In the genomic region with DNA sequence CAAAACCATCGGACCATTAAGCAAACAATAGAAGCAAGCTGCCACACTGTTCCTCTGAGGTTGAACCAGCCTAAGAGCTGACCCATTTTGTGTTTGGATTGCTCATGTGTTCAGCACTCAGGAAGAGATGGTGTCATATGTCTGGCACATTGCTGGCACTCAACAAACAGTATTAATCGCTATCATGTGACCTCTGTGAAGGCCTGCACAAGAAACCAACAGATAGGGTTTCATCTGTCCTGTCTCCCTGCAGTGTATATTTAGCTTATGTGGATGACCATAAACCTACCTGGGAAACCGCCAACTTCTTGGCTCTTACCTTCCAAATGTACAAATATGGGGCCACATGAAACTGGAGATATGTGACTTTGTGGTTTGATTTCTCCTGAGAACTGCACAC, we compare ENCODE assay signal across 25 mouse cellular contexts.
A peak's percentile ranks its signal among the peaks of the same experiment; 100 is the strongest.
DNase-seq lines count a peak whose midpoint lies in the region; ATAC-seq lines count a peak whose summit lies in the region.
"Had no signal": no experiment of that assay in that cellular context is flagged by ENCODE, and none has a peak within 500 bp of the region (broad histone marks: within the 10 kb centered on the region; RNA-seq: fewer than 3 reads in every experiment).

No protein-coding gene starts in this region.

- H3K4me3 ChIP-seq in embryonic facial prominence, embryonic 11.5 days (ENCODE audit: low read depth, low read length) = no peak overlapping the region
- H3K4me3 ChIP-seq in embryonic facial prominence, embryonic 10.5 days = no peak overlapping the region
- H3K4me3 ChIP-seq in limb, embryonic 15.5 days = no peak overlapping the region
- H3K4me3 ChIP-seq in limb, embryonic 10.5 days = no peak overlapping the region
- no peak overlapping the region for H3K4me3 ChIP-seq in midbrain, embryonic 11.5 days (ENCODE audit: low read depth, low read length)
- H3K4me3 ChIP-seq: embryonic facial prominence, embryonic 15.5 days; heart, embryonic 13.5 days; hindbrain, embryonic 10.5 days; intestine, embryonic 15.5 days; midbrain, embryonic 10.5 days had no signal

- H3K4me1 ChIP-seq in embryonic facial prominence, embryonic 11.5 days (ENCODE audit: control insufficient read depth, insufficient read depth, low read length) = no peaks in the 10 kb centered on the region
- no peaks in the 10 kb centered on the region for H3K4me1 ChIP-seq in embryonic facial prominence, embryonic 10.5 days
- H3K4me1 ChIP-seq in limb, embryonic 15.5 days = no peaks in the 10 kb centered on the region
- H3K4me1 ChIP-seq in limb, embryonic 10.5 days = no peaks in the 10 kb centered on the region
- H3K4me1 ChIP-seq in midbrain, embryonic 11.5 days (ENCODE audit: control insufficient read depth, insufficient read depth, low read length) = no peaks in the 10 kb centered on the region
- H3K4me1 ChIP-seq: embryonic facial prominence, embryonic 15.5 days; heart, embryonic 13.5 days; hindbrain, embryonic 10.5 days; intestine, embryonic 15.5 days; midbrain, embryonic 10.5 days had no signal

- DNase-seq in embryonic facial prominence, embryonic 11.5 days (ENCODE audit: low spot score) = no peak
- DNase-seq in embryonic facial prominence, embryonic 10.5 days (ENCODE audit: low spot score) = no peak
- DNase-seq in limb, embryonic 10.5 days (ENCODE audit: low spot score) = no peak
- DNase-seq in gastrocnemius, adult 8-10 months (ENCODE audit: low spot score in 2 of 2) = peak; percentile 49 to 64
- DNase-seq in skeletal muscle tissue, adult 2 months (ENCODE audit: low read depth, low spot score) = peak; percentile 90
- DNase-seq in midbrain, embryonic 11.5 days (ENCODE audit: low spot score, missing footprints) = no peak
- no peak for DNase-seq in layer of hippocampus, postnatal 14 days (ENCODE audit: low spot score in 2 of 2)
- DNase-seq: adrenal gland, adult 8-10 months; cerebellum, adult 18-20 months; cerebellum, postnatal 14 days; kidney, adult 9 months; kidney, postnatal 14 days; spleen, adult 18-20 months had no signal

- 0 out of 2 replicates have a peak, but pooled peaks have one; percentile 56 for ATAC-seq in embryonic facial prominence, embryonic 11.5 days (replicated peaks; ENCODE audit: insufficient number of reproducible peaks, low FRiP score, low TSS enrichment, low read depth)
- 0 out of 2 replicates have a peak, but pooled peaks have one; percentile 55 for ATAC-seq in limb, embryonic 15.5 days (ENCODE audit: insufficient number of reproducible peaks, low FRiP score, low TSS enrichment, low read depth)
- ATAC-seq in midbrain, embryonic 11.5 days (ENCODE audit: low FRiP score) = no peak
- ATAC-seq: activated CD4-positive, CD25-positive, alpha-beta regulatory T cell, adult 4 months; CD4-positive, CD25-positive, alpha-beta regulatory T cell, adult 4 months; forebrain, embryonic 14.5 days; hindbrain, embryonic 16.5 days; intestine, embryonic 15.5 days had no signal

- H3K27ac ChIP-seq in embryonic facial prominence, embryonic 11.5 days (replicated peaks; ENCODE audit: low read depth, low read length) = no peak overlapping the region
- H3K27ac ChIP-seq in embryonic facial prominence, embryonic 10.5 days (replicated peaks) = no peak overlapping the region
- H3K27ac ChIP-seq in limb, embryonic 15.5 days = no peak overlapping the region
- no peak overlapping the region for H3K27ac ChIP-seq in limb, embryonic 10.5 days
- no peak overlapping the region for H3K27ac ChIP-seq in midbrain, embryonic 11.5 days (ENCODE audit: low read depth, low read length)
- H3K27ac ChIP-seq: embryonic facial prominence, embryonic 15.5 days; heart, embryonic 13.5 days; hindbrain, embryonic 10.5 days; intestine, embryonic 15.5 days; liver, embryonic 14.5 days; macrophage; midbrain, embryonic 10.5 days had no signal

- H3K36me3 ChIP-seq in embryonic facial prominence, embryonic 11.5 days (replicated peaks; ENCODE audit: control insufficient read depth, insufficient read depth, low read depth, low read length) = no peaks in the 10 kb centered on the region
- no peaks in the 10 kb centered on the region for H3K36me3 ChIP-seq in embryonic facial prominence, embryonic 10.5 days (replicated peaks)
- no peaks in the 10 kb centered on the region for H3K36me3 ChIP-seq in limb, embryonic 15.5 days
- H3K36me3 ChIP-seq in limb, embryonic 10.5 days = no peaks in the 10 kb centered on the region
- H3K36me3 ChIP-seq in midbrain, embryonic 11.5 days (ENCODE audit: control insufficient read depth, insufficient read depth, low read length) = no peaks in the 10 kb centered on the region
- H3K36me3 ChIP-seq: embryonic facial prominence, embryonic 15.5 days; heart, embryonic 13.5 days; hindbrain, embryonic 10.5 days; intestine, embryonic 15.5 days; midbrain, embryonic 10.5 days had no signal

- WGBS in embryonic facial prominence, embryonic 11.5 days = 74% methylated on average over 3 of the region's 3 CpGs
- 80% methylated on average over 3 of the region's 3 CpGs for WGBS in embryonic facial prominence, embryonic 10.5 days
- 89% methylated on average over 3 of the region's 3 CpGs for WGBS in limb, embryonic 15.5 days
- WGBS in limb, embryonic 10.5 days = 85% methylated on average over 3 of the region's 3 CpGs
- WGBS in midbrain, embryonic 11.5 days = 78% methylated on average over 3 of the region's 3 CpGs

- no peaks in the 10 kb centered on the region for H3K9me3 ChIP-seq in embryonic facial prominence, embryonic 11.5 days (replicated peaks; ENCODE audit: control insufficient read depth, low read length)
- no peaks in the 10 kb centered on the region; the same call in 1 of the 2 replicates for H3K9me3 ChIP-seq in embryonic facial prominence, embryonic 10.5 days
- no peaks in the 10 kb centered on the region for H3K9me3 ChIP-seq in limb, embryonic 15.5 days
- no peaks in the 10 kb centered on the region for H3K9me3 ChIP-seq in limb, embryonic 10.5 days (replicated peaks)
- H3K9me3 ChIP-seq in midbrain, embryonic 11.5 days (ENCODE audit: control insufficient read depth, low read length) = no peaks in the 10 kb centered on the region; the same call in 1 of the 2 replicates
- H3K9me3 ChIP-seq: embryonic facial prominence, embryonic 15.5 days; intestine, embryonic 15.5 days had no signal

- no peak overlapping the region for H3K4me2 ChIP-seq in embryonic facial prominence, embryonic 11.5 days (ENCODE audit: low read depth, low read length)
- H3K4me2 ChIP-seq in limb, embryonic 15.5 days = no peak overlapping the region
- H3K4me2 ChIP-seq in midbrain, embryonic 11.5 days = no peak overlapping the region
- H3K4me2 ChIP-seq: embryonic facial prominence, embryonic 15.5 days; heart, embryonic 13.5 days; intestine, embryonic 15.5 days had no signal

- H3K27me3 ChIP-seq in embryonic facial prominence, embryonic 11.5 days (ENCODE audit: control insufficient read depth, insufficient read depth, low read length) = no peaks in the 10 kb centered on the region
- no peaks in the 10 kb centered on the region for H3K27me3 ChIP-seq in embryonic facial prominence, embryonic 10.5 days (replicated peaks; ENCODE audit: low read depth, poor library complexity, severe bottlenecking)
- no peaks in the 10 kb centered on the region for H3K27me3 ChIP-seq in limb, embryonic 15.5 days
- no peaks in the 10 kb centered on the region for H3K27me3 ChIP-seq in limb, embryonic 10.5 days (ENCODE audit: low read depth, poor library complexity, severe bottlenecking)
- H3K27me3 ChIP-seq in midbrain, embryonic 11.5 days (ENCODE audit: control insufficient read depth, insufficient read depth, low read length) = no peaks in the 10 kb centered on the region
- H3K27me3 ChIP-seq: embryonic facial prominence, embryonic 15.5 days; heart, embryonic 13.5 days; intestine, embryonic 15.5 days had no signal

- H3K9ac ChIP-seq in embryonic facial prominence, embryonic 11.5 days (replicated peaks; ENCODE audit: low read length) = no peak overlapping the region
- no peak overlapping the region for H3K9ac ChIP-seq in limb, embryonic 15.5 days
- no peak overlapping the region for H3K9ac ChIP-seq in midbrain, embryonic 11.5 days (ENCODE audit: low read length)
- H3K9ac ChIP-seq: embryonic facial prominence, embryonic 15.5 days; heart, embryonic 13.5 days; intestine, embryonic 15.5 days; liver, embryonic 14.5 days had no signal

Comparison
In these comparisons a context has a peak if more than half of its experiments do, and no peak if none do; other contexts are left out.
1. DNase-seq: peak in gastrocnemius, adult 8-10 months (2 of 2) and skeletal muscle tissue, adult 2 months (single experiment); none in embryonic facial prominence, embryonic 11.5 days (single experiment), embryonic facial prominence, embryonic 10.5 days (single experiment), limb, embryonic 10.5 days (single experiment), midbrain, embryonic 11.5 days (single experiment) and layer of hippocampus, postnatal 14 days (0 of 2).